Mouse (Mus musculus) testis, adult 2 months (tissue): Measurements from ENCODE around the gene Ncf2. TPM values are rescaled to one million over a fixed set of nuclear protein-coding genes. Genes with fewer than 3 reads are reported as not detected.
A peak's percentile ranks its signal among the peaks of the same experiment; 100 is the strongest.

ENCODE experiments used
- H3K27ac ChIP-seq: fragments of 200-500 bp; 2 replicates; pipeline ENCODE4 v1.5.1; 2012; ENCODE audit warnings: low read depth, low read length; ENCODE audit not compliant: control insufficient read depth, insufficient read depth
- H3K27me3 ChIP-seq: fragments of 200-500 bp; 2 replicates; pipeline ENCODE4 v1.6.1; 2012; ENCODE audit warnings: mild to moderate bottlenecking, low read length, moderate library complexity; ENCODE audit not compliant: control insufficient read depth, insufficient read depth
- H3K36me3 ChIP-seq: fragments of 200-500 bp; 2 replicates; pipeline ENCODE4 v1.6.1; 2012; ENCODE audit warnings: mild to moderate bottlenecking, low read length; ENCODE audit not compliant: control insufficient read depth, insufficient read depth
- H3K4me1 ChIP-seq: fragments of 200-500 bp; 2 replicates; pipeline ENCODE4 v1.6.1; 2012; ENCODE audit warnings: low read length; ENCODE audit not compliant: control insufficient read depth, insufficient read depth
- H3K4me3 ChIP-seq: fragments of 200-500 bp; 2 replicates; pipeline ENCODE4 v1.5.1; 2012; ENCODE audit warnings: low read depth, mild to moderate bottlenecking, low read length, moderate library complexity, mixed read lengths; ENCODE audit not compliant: control insufficient read depth
- CTCF ChIP-seq: fragments of 200-500 bp; IDR thresholded peaks from 2 replicates; pipeline ENCODE4 v1.5.1; 2012; ENCODE audit warnings: low read depth, mild to moderate bottlenecking, inconsistent platforms, low read length, moderate library complexity; ENCODE audit not compliant: control insufficient read depth, insufficient read depth, insufficient replicate concordance
- POLR2A ChIP-seq: fragments of 200-500 bp; IDR thresholded peaks from 2 replicates; pipeline ENCODE4 v1.6.1; 2012; ENCODE audit warnings: low read depth, mild to moderate bottlenecking, inconsistent platforms, low read length, moderate library complexity; ENCODE audit not compliant: control insufficient read depth
- polyA plus RNA-seq: library from polyadenylated mRNA; depleted of rRNA; stranded (reverse); fragments of >200 nt; gene quantifications from 2 replicates; pipeline ENCODE4 v1.2.3, GENCODE M21; 2012; rRNA removed

Gene Ncf2
- 0.40 and 0.44 TPM in 2 replicates for polyA plus RNA-seq

DNA sequence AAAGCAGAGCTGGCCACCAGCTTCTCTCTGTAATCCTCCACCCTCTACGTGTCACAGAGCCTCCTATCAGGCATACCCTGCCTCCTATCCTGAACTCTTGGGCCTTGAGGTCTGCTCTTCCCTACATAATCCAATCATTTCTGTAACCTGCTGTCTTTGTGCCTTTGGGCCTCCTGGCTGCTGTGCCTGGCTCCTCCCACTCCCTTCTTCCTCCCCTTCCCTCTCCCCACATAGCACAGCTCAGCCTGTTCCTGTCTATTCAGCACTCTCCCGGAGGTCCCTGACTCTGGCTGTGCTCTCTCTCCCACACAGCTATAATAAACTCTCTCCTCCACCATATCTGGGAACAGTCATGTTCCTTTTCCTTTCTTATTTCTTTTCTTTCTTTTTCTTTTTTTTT, at the start of gene Ncf2:
Gene Ncf2, plus strand, starts transcription at position 298 of the 400 bp plus-strand sequence.
- Histone ChIP-seq H3K27ac (no peak within 1 kb of the TSS), H3K4me1 (no peaks in the 10 kb centered on the region), H3K4me3 (no peak within 1 kb of the TSS), H3K27me3 (no peaks in the 10 kb centered on the region), H3K36me3 (no peaks in the 10 kb centered on the region)
- TF ChIP-seq CTCF (no peak), POLR2A (no peak)

DNA sequence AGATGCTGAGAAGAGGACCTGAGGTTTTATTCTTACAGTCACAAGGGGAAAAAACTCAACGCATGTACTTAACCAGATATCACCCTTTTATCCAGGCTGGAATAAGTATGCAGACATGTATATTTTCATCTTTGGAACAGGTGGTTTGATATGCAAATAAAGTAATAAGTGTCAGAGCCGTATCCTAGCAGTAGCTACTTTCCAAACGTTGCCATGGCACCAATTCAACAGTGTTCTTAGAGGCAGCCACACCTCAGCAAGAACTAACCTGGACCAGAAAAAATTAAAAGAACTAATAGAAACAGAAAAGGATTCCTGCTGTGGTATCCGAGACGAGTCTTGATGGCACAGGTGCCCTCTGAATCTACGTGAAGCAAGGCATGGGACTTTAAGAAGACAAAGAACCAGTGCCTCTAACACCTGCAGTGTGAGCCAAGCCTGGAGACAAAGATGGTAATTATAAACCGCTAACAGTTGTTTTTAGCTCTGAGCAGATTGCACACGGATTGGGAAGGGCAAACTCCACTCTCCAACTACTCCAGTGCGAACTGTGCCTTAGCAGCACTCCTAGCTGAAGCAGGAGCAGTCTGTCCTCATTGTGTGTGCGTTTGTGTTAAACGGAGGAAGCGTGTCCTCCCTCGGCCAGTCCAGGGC, 49.6 kb upstream of the Ncf2 start, which contains the start of gene Apobec4:
Gene Apobec4, plus strand, starts transcription at position 240 of the 654 bp plus-strand sequence.
- Histone ChIP-seq H3K4me1 (peaks cover 2% of the 10 kb centered on the region; the same call in 1 of the 2 replicates), H3K27me3 (no peaks in the 10 kb centered on the region), H3K36me3 (no peaks in the 10 kb centered on the region), H3K27ac (no peak within 1 kb of the TSS), H3K4me3 (peak within 1 kb of the TSS; percentile 82)
- TF ChIP-seq POLR2A (no peak), CTCF (no peak)

DNA sequence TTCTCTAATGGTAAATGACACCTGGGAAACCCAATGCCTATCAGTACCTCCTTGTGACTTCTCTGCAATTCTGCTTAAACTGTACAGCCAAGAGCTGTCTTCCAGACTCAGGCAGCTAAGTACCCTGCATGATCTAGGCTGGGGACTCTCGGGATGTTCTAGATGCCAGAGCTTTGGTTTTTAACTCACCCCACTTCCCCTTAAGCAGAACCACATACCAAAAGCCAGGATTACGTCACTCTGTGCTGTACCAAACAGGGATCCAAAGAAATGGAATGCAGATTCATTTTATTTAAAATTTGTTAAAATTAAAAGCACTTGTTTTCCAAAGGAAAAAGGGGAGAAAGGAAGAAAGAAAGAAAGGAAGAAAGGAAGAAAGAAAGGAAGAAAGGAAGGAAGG, 38.2 kb upstream of the Ncf2 start:
- no peaks in the 10 kb centered on the region for H3K4me1 ChIP-seq
- H3K27ac ChIP-seq = no peak overlapping the region
- H3K4me3 ChIP-seq = no peak overlapping the region
- no peaks in the 10 kb centered on the region for H3K36me3 ChIP-seq
- TF ChIP-seq CTCF (no peak), POLR2A (no peak)
- H3K27me3 ChIP-seq = no peaks in the 10 kb centered on the region

DNA sequence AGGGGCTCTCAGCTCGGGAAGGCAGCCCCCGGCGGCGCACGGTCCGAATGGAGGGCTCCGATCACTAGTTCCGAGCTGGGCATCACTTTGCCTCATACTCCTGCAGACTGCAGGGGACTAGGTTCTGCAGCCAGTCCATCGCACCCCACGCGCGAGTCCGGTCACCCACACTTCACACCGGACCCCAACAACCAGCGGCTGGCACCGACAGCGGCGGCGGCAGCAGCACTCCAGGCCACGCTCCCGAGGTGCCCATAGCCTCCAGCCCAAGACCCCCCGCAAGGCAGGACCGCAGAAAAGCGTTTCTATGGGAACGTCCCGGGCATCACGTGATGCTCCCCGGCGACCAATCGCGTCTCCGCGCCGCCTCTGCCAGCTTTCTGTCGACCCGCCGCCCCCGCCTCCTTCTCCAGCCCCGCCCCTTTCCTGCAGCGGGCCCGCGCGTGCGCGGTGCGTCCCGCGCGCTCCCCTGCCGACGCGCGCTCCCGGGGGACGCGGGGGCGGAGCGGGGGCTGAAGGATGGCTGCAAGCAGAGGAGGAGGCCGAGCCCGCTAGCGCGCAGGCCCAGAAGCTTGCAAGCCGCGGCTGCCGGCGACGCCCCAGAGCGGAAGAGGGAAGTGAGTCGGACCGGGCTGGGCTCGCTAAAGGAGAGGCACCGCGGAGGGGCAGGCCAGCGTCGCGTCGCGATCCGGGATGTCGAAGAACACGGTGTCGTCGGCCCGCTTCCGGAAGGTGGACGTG, 33.8 kb upstream of the Ncf2 start, which contains the start of the genes Rgl1 and Arpc5:
Gene Rgl1, minus strand, starts transcription at position 320 of the 741 bp plus-strand sequence.
Gene Arpc5, plus strand, starts transcription at position 511 of the 741 bp plus-strand sequence.
- no peaks in the 10 kb centered on the region for H3K27me3 ChIP-seq
- H3K36me3 ChIP-seq = peaks cover 1% of the 10 kb centered on the region; the same call in 1 of the 2 replicates
- TF ChIP-seq POLR2A (peak; percentile 78), CTCF (no peak)
- H3K4me3 ChIP-seq = peak within 1 kb of the TSS; percentile 93
- peak within 1 kb of the TSS; percentile 76 for H3K27ac ChIP-seq
- no peaks in the 10 kb centered on the region; the same call in 1 of the 2 replicates for H3K4me1 ChIP-seq

DNA sequence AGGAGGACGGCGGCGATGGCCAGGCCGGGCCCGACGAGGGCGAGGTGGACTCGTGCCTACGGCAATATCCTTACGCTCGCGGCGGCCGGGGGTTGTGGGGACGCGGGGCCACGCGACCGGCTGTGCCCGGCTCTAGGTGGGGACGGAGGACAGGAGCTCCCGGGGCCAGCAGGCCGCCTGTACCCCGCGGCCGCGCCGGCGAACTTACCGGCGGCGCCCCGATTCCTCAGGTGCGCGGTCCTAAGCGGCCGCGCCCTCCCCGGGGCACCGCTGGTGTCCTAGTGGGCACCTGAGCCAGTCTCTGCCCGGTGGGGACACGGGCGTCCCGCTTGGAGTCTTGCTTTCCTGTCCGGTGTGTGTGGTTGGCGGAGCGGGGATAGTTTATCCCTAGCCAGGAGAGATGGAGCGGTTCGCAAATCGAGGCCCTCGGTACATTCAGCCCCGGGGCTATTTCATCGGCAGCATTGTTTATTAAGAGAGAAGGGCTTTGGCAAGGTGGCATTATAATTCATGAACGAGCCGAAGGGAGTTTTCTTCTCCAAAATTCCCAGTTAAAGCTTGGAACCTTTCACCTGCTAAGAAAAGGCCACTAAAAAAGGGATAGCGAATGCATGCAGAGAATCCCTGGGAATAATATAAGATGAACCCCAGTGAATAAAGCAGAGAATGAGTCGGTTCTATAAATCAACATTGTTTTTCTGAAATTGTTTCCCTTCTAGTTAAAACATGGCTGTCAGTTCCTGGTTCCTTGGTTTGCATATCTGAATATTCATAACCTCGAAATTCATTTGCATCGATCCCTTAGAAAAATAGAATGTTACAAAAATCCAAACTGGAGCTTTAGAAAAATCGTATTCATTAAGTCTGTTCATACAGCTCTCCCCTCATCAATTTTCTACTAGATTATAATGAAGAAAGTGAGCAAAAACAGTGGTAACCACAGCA, 32.9 kb upstream of the Ncf2 start:
- Histone ChIP-seq H3K4me3 (peak overlapping the region; percentile 93), H3K27me3 (no peaks in the 10 kb centered on the region), H3K36me3 (peaks cover 1% of the 10 kb centered on the region; the same call in 1 of the 2 replicates), H3K4me1 (no peaks in the 10 kb centered on the region; the same call in 1 of the 2 replicates), H3K27ac (peak overlapping the region; percentile 76)
- TF ChIP-seq POLR2A (no peak), CTCF (no peak)

DNA sequence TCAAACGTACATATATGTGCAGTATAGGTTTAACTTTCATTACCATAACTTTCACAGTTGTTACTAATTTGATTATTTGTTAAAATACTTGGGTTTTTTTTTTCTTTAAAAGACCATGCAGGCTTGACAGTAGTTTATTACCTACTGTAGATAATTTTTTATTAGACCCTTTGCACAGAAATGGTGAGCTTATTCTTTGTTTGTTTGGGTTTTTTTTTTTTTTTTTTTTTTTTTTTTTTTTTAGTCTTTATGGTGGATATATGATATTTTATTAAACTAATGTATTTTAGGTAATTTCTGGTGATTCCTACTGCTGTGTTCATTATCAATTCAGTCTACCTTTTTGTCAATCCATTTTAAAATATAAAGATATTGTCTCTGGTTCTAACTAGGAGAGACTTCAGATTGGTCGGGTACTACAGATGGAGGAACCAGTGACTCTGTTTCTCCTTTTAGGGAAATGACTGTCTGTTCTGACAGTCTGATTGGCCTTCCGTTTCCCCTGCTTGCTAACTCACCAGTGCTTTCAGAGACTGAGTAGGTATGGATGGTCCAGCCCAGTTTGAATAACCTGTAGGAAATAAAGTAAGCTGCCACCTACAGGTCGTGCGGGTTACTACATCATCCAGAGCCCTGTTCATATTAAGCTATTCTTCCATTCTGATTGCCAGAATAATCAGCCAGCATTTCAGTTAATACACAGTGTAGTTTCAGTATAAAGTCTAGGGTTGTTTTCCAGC, 32.1 kb upstream of the Ncf2 start:
- Histone ChIP-seq H3K4me1 (no peaks in the 10 kb centered on the region; the same call in 1 of the 2 replicates), H3K27me3 (no peaks in the 10 kb centered on the region), H3K4me3 (no peak overlapping the region), H3K36me3 (peaks cover 1% of the 10 kb centered on the region; the same call in 1 of the 2 replicates), H3K27ac (no peak overlapping the region)
- TF ChIP-seq POLR2A (no peak), CTCF (no peak)
